Mouse (Mus musculus): ENCODE data around the gene Olfr2.

GRCm38 (mm10) chr7:107030874-107031273 is 25.0 kb upstream of the Olfr2 start, which contains the start of gene Olfr713:
- TF ChIP-seq CTCF (IDR thresholded peaks at IDR 0.05; ENCODE audit: control insufficient read depth, insufficient read depth, low read length) (no peak), POLR2A (IDR thresholded peaks at IDR 0.05; ENCODE audit: borderline replicate concordance, control insufficient read depth, low read depth, low read length) (no peak)
